Mouse (Mus musculus) cerebellum, postnatal 10 days (tissue): ENCODE measurements at regions not wholly inside any gene's neighbourhood (a gene's known extent, or its start where the extent isn't known, plus 50 kb on each side); places are given as distances from the start of the nearest gene placed in this dataset.
"Not testable (repeated sequence)": the region's sequence is repeated elsewhere in the genome, so short reads cannot be mapped to it uniquely, and the experiment has no call there.

Experiments
- DNase-seq, 2 experiments: peaks; one replicate each; pipeline ENCODE4 v3.0.0; 2021; ENCODE audit warnings: mixed read lengths in 2 of 2

DNA sequence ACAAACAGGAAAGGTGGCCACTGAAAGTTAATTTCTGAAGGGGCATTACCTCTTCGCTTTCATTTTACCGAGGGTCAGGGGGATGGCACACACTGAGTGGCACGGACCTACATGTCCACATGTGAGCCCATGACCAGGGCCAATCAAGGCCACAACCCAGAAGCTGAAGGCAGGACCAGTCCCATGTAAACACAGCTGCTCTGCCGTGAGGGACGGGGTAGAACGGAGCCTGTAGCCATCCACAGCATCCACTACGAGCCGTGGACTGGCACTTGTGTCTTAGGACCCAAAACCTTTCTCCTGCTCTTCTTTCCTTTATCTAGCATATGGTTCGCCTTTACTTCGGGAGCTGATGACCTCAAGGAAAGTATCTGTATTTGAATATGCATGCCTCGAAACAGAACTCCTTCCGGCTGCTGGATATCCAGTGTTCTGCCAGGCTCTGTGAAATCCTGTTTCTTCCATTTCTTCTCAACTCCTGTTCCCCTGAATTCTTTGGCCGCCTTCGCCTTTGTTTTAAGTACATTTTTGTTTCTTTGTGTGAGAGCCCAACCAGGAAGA lies 101.9 kb upstream of the Klf3 start:
- DNase-seq = peak; percentile 29 to 44

DNA sequence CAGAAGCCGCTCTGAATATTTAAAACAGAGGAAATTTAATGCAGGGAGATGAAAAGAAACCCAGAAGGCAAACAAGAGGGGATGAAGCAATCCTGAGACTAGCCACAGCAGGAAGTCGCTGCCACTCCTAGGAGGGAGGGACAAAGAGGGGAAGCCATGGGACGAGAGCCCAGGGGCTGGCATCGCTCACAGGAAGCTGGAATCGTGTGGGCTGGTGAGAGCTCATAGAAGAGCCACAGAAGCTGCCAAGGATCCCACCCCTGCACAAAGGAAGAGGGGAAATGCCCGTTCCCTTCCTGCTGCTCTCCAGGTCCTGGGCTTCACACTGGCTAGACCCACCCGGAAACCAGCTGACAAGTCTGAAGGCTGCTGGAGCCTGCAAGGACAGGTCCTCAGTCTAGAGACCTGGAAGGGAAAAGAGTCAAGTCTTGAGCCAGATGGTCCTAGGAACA lies 101.4 kb upstream of the Klf3 start:
- DNase-seq = peak; percentile 89 to 94

DNA sequence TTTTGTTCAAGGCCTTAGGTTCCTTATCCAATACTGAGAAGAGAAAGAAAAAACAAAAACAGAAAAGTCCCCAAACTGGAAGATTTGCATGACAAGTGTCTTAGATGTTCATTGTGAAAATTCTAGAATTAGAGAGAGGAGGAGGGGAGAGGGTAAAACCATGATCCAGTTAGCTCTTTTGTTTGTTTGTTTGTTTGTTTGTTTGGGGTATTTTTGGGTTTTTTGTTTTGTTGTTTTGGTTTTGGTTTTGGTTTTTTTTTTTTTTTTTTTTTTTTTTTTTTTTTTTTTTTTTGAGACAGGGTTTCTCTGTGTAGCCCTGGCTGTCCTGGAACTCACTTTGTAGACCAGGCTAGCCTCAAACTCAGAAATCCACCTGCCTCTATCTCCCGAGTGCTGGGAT lies 100.8 kb upstream of the Klf3 start:
- DNase-seq = not testable (repeated sequence)

DNA sequence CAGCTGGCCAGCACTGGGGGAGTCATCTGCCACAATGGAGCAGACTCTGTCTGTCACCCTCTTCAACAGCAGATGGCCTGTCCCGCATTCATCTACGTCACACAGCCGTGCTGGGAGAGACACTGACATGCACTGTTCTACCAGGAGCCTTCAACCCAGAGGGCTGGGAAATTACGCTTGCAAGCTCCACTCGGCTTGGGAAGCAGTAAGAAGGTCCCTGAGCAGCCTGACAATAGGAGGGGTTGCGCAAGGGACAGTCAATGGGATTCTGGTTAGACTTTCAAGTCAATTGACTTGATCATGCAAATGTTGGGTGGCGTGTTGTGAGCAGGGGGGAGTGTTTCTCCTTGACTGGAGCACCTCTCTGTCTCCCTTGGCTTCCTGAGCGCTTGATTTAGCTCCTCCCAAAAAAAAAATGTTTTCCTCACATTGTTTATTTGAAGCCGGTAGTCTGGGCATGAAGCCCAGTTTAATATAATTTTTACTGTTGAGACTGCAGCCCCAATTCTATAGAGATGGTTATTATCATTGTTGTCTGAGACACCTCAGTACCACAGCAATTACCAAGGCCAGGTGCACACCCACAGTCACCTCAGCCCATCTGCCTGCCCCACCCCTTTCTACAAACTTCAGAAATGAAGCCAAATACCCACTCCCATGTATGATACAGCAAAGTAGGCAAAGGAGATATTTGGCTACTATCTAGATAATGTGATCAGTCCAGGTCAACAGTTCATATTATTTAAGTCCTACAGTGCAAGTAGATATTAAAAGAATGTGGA lies 99.9 kb upstream of the Klf3 start:
- DNase-seq = peak; percentile 93 to 95

DNA sequence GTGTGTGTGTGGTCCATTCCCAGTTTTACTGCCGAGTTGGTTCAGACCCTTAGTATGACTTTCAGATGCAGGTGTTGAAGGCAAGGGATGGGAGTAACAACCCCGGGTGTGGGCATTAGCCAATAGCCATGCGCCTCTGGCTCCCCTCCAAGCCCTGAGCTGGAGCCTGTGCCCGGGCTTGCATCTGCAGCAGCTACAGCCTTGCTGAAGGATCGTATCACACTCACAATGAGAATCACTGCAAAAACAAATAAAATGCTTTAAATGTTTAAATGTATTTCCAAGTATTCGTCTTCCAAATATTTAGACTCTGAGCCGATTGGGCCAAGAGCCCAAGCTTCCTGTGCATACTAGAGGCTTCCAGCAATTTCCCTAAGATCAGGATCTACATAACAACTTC lies 99.0 kb upstream of the Klf3 start:
- peak; percentile 93 to 95 for DNase-seq

DNA sequence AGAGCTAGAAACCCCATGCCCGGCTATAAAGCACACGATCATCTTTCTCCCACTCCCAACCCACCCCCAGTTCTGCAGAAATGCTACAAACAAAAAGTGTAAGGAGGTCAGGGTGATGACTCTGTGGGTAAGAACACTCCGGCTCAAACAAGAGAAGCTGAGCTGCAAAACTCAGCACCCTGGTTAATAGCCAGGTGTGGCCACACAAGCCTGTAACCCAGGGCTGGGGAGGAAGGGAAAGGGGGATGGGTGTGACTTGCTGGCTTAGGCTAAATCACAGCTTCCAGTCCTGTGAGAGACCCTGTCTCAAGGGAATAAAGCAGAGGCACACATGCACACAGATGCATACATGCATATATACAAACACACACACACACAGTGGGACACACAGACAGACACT lies 96.6 kb upstream of the Klf3 start:
- no peak for DNase-seq

DNA sequence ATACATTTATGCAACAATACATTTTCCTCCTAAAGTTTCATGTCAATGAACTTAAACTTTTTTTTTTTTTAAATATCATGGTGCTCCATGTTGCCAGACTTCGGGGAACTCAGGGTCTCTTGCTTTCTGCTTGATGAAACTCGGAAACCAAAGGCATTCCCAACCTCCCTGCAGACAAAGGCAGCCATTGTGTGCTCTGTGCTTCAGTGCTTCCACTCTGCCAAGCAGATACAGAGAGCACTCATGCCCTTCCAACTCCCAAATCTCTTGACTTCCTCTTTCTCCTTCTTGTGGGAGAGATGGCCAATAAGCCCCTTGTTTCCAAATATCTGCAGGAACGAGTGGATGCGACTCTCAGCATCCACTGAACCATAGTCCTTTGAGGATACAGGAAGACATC lies 94.0 kb upstream of the Klf3 start:
- DNase-seq = no peak

DNA sequence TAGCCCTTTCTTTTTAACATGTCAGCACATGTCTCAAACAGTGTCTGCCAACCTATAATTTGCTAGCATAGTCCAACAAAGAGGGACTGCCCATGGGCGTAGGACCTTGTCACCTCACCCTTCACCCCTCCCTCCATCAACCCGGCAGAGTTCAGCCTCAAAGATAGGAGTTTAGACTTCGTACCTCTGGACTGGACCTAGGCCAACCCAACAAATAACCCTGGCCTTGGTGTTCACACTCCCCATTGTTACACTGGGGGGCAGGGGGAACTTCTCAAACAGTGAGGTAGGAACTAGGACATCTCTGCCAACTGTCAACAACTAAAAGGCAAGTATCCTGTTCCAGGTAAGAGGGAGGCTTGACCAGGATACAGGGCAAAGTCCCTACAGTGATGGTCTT lies 93.0 kb upstream of the Klf3 start:
- DNase-seq = no peak

DNA sequence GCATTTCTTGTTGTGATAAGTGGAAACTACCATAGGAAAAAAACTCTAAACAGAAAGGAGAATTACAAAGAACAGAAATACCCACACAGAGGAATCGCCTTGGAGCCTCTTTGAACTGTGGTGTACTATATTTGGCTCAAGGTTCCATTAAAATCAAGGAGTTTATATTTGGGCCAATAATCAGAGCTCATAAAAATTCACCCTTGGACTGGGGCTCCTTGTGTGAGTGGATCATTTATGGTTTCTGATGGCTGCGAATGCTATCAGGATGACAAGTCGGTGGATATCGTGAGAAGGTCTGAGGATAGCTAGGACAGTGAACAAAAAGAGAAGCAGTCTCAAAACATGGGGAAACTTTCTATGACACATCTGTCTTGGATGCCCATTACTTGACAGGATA lies 92.2 kb upstream of the Klf3 start:
- no peak for DNase-seq

DNA sequence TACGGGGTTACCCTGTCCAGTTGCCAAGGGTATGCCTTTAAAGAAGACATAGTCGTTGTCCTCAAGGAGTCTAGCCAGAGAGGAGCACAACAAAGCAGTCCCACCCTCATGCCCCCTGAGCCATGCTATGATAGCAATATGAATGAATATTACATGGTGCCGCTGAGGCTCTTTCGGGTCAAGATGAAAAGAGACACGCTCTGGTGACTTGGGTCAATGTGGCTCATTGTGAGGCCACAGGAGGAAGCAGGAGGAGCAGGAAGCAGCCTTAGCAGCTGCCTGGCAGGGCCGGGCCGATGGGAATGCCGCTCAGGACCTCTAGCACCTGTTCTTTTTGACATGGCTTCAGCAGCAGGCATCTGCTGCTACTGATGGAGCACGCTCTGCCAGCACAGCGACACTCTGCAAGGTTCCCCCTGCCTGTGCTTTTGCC lies 89.0 kb upstream of the Klf3 start:
- DNase-seq = peak; percentile 76 to 82

DNA sequence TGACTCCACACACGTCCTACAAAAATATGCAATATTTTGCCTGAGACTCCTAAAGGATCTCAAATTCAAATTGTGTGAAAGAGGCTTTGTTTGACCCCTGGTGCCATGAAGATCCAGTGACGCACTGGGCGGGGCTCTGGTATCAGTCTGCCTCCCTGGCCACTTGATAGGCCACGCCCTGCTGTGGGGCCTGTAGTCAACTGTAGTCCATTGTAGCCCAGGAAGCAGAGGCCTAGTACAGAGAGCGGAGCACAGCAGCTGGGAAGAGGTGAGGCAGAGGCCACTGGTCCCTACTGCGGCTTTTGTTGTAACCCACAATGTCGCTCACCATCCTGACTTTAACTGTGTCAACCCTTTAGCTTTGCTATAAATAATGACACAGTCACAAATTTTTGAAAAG lies 88.5 kb upstream of the Klf3 start:
- peak; percentile 74 to 75 for DNase-seq

DNA sequence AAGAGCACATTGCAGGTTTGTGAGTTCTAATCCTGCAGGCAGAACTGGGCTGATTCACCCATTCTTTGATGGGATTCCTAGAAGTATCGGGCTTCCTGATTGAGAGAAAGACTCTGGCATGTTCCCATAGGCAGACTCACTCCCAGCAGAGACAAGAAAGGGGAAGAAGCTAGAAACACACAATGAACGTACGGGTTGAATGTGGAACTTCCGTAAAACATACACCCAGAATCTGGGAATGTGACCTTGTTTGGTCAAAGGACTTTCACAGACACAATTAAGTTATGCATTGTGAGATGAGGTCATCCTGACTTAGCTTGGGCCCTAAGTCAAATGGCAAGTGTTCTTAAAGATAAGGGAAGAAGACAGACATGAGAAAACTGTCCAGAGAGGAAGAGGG lies 86.6 kb upstream of the Klf3 start:
- no peak for DNase-seq

DNA sequence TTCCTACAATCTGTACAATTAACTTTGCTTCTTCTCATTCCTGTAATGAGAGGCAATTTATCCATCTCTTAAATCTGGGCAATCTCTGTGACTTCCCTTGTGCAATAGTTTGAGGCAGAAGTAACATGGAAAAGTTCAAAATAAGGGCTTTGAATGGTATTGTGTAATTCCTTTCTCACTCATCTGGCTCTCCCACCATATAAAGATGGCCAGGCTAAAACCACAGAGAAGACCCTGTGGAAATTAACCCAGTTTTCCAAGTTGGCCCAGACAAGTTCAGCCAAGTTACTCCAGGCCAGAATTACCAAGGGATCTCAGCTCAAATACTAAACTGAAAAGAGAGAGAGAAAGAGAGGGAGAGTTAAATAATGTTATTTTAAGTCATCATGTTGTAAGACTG lies 81.0 kb upstream of the Klf3 start:
- no peak for DNase-seq

DNA sequence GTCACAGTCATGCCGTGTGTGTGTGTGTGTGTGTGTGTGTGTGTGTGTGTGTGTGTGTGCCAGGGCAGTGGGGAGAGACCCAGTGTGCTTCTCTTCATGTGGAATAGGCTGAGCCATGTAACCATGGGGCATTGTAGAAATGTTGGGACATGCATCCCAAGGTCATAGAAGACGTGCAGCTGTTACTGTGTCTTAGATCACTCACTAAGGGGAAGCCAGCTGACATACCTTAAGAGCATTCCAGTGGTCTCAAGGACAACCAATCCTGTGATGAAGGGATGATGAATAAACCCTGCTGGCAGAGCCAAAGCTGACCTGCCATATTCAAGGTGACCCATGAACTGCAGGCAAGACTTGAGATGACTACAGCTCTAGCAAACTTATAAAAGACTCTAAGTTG lies 75.3 kb upstream of the Klf3 start:
- no peak for DNase-seq

DNA sequence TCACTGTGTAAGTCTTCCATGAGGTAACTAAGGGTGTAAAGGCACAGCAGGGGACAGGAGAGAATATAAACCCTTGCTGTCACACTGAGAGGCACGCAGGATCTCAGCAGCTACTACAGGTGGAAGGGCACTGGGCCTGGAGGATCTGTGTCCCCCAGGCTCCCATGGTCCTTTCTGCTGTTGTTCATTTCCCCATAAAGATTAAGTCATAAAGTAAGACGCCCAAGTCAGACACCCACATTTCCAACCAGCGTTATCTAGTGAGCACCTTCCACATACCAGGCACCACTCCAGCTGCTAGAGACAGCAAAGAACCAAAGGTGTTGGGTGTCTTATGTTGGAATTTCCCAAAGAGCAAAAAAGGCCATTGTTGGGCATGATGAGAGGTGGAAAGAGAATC lies 70.8 kb upstream of the Klf3 start:
- DNase-seq = no peak

DNA sequence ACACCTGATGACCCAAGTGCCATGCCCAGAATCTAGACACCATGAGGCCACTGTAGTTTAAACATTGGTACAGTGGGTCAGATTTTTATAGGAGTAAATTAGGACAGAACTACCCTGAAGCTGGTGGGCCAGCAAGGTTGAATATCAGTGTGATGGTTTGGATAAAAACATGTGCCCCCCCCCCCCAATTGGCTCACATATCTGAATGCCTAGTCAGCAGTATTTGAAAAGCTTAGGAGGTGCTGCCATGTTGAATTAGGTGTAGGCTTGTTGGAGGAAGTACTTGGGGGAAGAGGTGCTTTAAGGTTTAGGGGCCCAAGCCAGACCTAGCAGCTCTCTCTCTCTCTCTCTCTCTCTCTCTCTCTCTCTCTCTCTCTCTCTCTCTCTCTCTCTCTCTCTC lies 66.2 kb upstream of the Klf3 start:
- DNase-seq = no peak

DNA sequence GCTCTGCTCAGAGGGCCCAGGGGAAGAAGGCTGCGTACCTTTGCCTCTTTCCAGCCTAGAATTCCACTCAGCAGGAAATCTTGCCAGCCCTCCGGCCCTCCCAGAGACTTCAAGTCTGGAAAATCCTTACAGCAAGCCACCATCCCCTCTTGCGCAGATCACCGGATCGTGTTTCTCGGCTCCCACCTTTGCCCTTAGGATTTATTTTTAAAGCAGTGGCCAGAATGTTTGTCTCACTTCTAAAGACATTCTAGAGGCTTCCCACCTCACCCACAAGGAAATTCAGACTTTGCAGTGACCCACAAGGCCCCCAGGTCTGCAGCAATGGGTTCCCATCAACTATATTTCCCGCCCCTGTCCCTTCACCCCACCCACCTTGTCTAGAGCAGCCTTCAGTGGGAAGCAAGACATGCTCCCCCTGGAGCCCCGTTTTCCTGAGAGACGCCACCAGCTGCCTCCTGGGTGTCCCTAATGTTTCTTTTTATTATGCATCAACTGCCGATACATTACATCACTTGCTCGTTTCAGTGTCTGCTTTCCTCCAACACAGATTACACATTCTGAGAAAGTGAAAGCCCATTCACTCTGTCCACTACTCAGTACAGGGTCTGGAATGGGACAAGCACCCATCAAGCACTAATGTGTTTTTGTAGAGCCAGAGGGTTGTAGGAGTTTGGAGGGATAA lies 65.0 kb upstream of the Klf3 start:
- DNase-seq = no peak

DNA sequence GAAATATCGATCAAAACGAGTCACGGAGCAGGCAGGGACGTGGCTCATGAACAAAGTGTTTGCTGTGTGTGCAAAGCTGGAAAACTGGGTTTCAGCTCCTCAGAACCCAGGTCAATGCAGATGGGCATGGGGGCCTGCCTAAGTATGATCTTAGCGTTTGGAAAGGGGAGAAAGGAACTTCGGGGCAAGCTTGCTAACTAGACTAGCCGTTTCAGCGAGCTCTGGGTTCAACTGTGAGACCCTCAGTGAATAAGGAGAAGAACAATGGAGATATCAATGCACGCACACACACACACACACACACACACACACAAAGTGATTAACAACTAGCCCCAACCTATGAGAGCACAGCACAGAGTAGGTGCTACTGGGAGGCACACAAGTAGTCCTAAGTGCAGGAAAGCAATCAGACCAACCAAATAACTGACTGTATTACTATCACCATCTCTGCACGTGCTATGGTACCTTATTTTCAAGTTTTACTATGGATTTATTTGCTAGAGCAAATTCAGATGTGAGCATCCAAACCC lies 64.3 kb upstream of the Klf3 start:
- no peak for DNase-seq

DNA sequence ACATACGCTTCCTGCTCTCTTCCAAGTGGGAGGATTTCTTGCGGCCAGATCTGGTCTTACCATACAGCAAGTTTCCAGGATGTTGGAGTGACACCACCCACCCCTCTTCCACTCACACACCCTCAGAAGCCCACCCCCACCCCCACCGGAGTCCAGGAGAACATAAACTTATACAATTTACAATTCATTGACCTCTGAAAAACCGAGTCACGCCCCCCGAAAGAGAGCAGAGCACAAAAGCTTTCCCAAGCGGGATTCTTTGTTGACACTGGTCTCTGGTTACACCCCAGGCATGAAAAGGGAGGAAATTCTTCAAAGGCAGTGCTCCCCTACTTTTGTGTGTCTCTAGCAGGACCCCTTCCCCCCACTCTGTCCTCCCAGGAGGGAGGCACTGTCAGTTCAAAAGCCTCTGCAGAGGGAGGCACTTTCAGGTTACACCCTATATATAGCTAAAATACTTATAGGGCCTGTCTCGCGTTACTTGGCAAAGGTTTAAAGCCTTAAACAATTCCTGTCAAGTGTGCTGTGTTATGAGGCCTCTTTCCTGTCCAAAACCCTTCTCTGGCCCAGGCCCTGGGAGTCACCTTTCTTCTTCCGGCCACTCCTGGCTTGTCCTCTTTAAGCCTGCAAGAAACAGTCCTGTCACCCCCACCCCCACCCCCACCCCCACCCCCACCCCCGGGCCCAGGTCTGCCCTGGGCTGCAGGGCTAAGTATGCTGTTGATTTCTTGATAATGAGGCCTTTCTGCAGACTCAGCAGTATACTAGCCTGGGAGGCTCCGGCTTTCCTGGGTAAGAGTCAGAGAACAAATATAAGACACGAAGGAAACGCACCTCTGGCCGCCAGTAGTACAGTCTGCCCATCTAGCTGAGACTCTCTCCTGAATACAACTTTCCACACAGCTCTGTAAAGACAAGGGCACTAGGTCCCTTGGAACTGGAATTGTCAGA lies 63.6 kb upstream of the Klf3 start:
- no peak for DNase-seq

DNA sequence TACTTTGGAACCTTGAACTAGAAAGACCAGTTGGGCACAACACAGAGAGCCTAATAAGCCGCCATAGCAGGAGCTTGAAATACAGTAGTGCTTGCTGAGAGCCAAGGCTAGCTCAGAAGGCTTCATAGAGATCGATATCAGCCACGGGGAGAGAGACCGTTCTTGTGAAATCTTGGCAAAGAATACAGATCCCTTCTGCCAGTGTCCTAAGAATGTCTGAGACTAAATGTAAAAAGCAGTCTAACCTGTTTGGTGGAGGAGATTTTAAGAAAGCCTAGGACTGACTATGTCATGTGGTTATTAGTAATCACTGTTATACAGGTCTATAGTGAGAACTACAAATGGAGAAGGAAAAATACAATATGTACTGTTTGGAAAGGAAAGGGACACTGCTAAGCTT lies 59.1 kb upstream of the Klf3 start:
- no peak for DNase-seq

DNA sequence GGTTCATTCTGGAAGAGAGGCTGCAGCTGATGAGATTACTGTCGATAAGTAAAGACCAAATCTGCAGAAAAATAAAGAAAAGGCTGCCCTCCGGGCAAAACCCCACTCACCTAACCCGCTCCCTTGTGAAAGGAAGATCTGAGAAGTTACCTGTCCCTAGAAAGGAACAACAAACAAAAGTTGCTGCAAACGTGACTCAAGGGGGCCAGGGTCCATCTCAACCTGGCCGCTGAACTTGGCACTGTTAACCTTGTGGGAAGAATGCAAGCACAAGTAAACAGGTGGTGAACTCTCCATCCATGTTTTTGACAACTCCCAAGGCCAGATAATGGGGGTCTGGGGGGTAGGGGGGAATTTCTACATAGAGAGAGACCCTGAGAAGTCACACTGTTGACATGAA lies 58.7 kb upstream of the Klf3 start:
- DNase-seq = no peak

DNA sequence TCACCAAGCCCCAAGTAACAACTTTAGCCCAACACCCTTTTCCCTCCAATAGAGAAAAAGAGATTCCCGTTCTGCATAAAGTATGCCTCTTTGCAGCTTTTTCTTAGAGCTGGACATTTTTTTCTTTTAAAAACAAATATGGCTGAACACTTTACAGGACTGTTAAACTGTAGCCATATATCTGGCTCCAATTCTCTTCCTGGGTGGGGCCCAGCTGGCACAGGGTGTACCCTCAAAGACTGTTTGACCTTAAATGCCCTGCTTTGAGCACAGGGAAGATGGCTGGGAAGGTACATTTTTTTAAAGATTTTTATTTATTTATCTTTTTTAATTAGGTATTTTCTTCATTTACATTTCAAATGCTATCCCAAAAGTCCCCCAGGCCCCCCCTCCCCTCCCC lies 55.7 kb upstream of the Klf3 start:
- peak; percentile 40 to 58 for DNase-seq
